Mouse (Mus musculus) liver, postnatal 0 days (tissue): ENCODE data around the gene Scamp4. TPM values are rescaled to one million over a fixed set of nuclear protein-coding genes. Genes with fewer than 3 reads are reported as not detected.

ENCODE experiments used
- ATAC-seq: fragments of 200-750 bp; cut with Nextera tagmentation; 2 replicates; pipeline ENCODE4 v1.8.0; 2017; ENCODE audit warnings: mild to moderate bottlenecking, moderate library complexity
- DNase-seq: peaks from one replicate; pipeline ENCODE4 v3.0.0-alpha.2; 2016
- H3K27ac ChIP-seq: fragments of 300-500 bp; sonication (generic); 2 replicates; pipeline ENCODE4 v1.5.1; 2014; ENCODE audit warnings: antibody characterized with exemption, moderate library complexity, mild to moderate bottlenecking, low read depth
- H3K27me3 ChIP-seq: fragments of 300-500 bp; sonication (generic); 2 replicates; pipeline ENCODE4 v1.6.1; 2014; ENCODE audit warnings: low read length, control low read depth, mixed read lengths; ENCODE audit not compliant: insufficient read depth
- H3K36me3 ChIP-seq: fragments of 300-500 bp; sonication (generic); replicated peaks from 2 replicates; pipeline ENCODE4 v1.6.1; 2014; ENCODE audit warnings: mild to moderate bottlenecking, control low read depth, low read length, moderate library complexity, mixed read lengths; ENCODE audit not compliant: insufficient read depth
- H3K4me1 ChIP-seq: fragments of 300-500 bp; sonication (generic); 2 replicates; pipeline ENCODE4 v1.6.1; 2014; ENCODE audit warnings: antibody characterized with exemption, mild to moderate bottlenecking, control low read depth; ENCODE audit not compliant: insufficient read depth
- H3K4me2 ChIP-seq: fragments of 300-500 bp; sonication (generic); 2 replicates; pipeline ENCODE4 v1.6.1; 2014; ENCODE audit warnings: low read depth, mild to moderate bottlenecking, low read length, moderate library complexity, mixed read lengths
- H3K4me3 ChIP-seq: fragments of 300-500 bp; sonication (generic); 2 replicates; pipeline ENCODE4 v1.5.1; 2014; ENCODE audit warnings: low read depth, low read length
- H3K9ac ChIP-seq: fragments of 300-500 bp; sonication (generic); replicated peaks from 2 replicates; pipeline ENCODE4 v1.6.1; 2014; ENCODE audit warnings: mild to moderate bottlenecking, moderate library complexity
- H3K9me3 ChIP-seq: fragments of 300-500 bp; sonication (generic); 2 replicates; pipeline ENCODE4 v1.6.1; 2016; ENCODE audit warnings: mild to moderate bottlenecking, control low read depth, low read length, mixed read lengths
- CTCF ChIP-seq: sonication (generic); IDR thresholded peaks from 2 replicates; pipeline ENCODE4 v1.5.1; 2016; ENCODE audit warnings: antibody characterized with exemption, low read depth
- EP300 ChIP-seq: IDR thresholded peaks from 2 replicates; pipeline ENCODE4 v1.6.1; 2016; ENCODE audit warnings: antibody characterized with exemption, low read depth, mild to moderate bottlenecking
- WGBS: fragments of 180-500 bp; shearing (Covaris S2); extraction: QIAGEN DNeasy Blood & Tissue Kit; methylation state at CpG from one replicate; pipeline ENCODE4 v1.1.7; 2014; ENCODE audit not compliant: insufficient replicate concordance; 5-methylcytosine and 5-hydroxymethylcytosine counted together
- polyA plus RNA-seq: library from polyadenylated mRNA; unstranded; fragments of >200 nt; fragmentation: Nextera tagmentation; extraction: Ambion mirVana; gene quantifications from 2 replicates; pipeline ENCODE4 v1.2.1, GENCODE M21; 2015

Gene Scamp4
- polyA plus RNA-seq, 1 experiment from 2014 or later, result 29.2 TPM

GRCm38 (mm10) chr10:80622661-80623456 is 20.2 kb downstream of the Scamp4 start, which contains the start of gene Csnk1g2:
Gene Csnk1g2, plus strand, starts transcription at chr10:80622838.
- DNase-seq, result peak; percentile 81
- peak within 1 kb of the TSS; percentile 76 for H3K4me3 ChIP-seq

GRCm38 (mm10) chr10:80623457-80624191 is 21.0 kb downstream of the Scamp4 start:
- ATAC-seq (no peak), DNase-seq (peak; percentile 77)
- no peaks in the 10 kb centered on the region for H3K9me3 ChIP-seq
- TF ChIP-seq CTCF (no peak; the same call in 1 of the 2 replicates), EP300 (no peak)
- peak overlapping the region; percentile 87 for H3K9ac ChIP-seq
- peaks cover 47% of the 10 kb centered on the region for H3K4me1 ChIP-seq
- H3K4me2 ChIP-seq, result peak overlapping the region; percentile 69
- 9% methylated on average over 15 of the region's 15 CpGs for whole genome bisulfite sequencing
- H3K27ac ChIP-seq, result peak overlapping the region; percentile 94
- peak overlapping the region; percentile 76 for H3K4me3 ChIP-seq
- no peaks in the 10 kb centered on the region for H3K27me3 ChIP-seq
- no peaks in the 10 kb centered on the region for H3K36me3 ChIP-seq

More at GRCm38 (mm10) chr10:80622661-80623456, 20.2 kb downstream of the Scamp4 start, which contains the start of gene Csnk1g2:
- Histone ChIP-seq H3K36me3 (no peaks in the 10 kb centered on the region), H3K27ac (peak within 1 kb of the TSS; percentile 94), H3K4me1 (peaks cover 45% of the 10 kb centered on the region), H3K9ac (peak within 1 kb of the TSS; percentile 87), H3K27me3 (no peaks in the 10 kb centered on the region), H3K4me2 (peak within 1 kb of the TSS; percentile 74), H3K9me3 (no peaks in the 10 kb centered on the region)
- 6% methylated on average over 59 of the region's 85 CpGs for WGBS
- ATAC-seq, result peak; percentile 27
- TF ChIP-seq EP300 (no peak), CTCF (peak; percentile 40; the same call in 1 of the 2 replicates)

GRCm38 (mm10) chr10:80625764-80626163 is 23.1 kb downstream of the Scamp4 start:
- Histone ChIP-seq H3K9me3 (no peaks in the 10 kb centered on the region), H3K4me2 (no peak overlapping the region), H3K9ac (0 out of 2 replicates have a peak overlapping the region, but pooled peaks have one; percentile 1), H3K27ac (peak overlapping the region; percentile 58), H3K36me3 (no peaks in the 10 kb centered on the region), H3K4me1 (peaks cover 52% of the 10 kb centered on the region), H3K4me3 (no peak overlapping the region), H3K27me3 (no peaks in the 10 kb centered on the region)
- no peak for TF ChIP-seq CTCF
- TF ChIP-seq EP300, result no peak
- 87% methylated on average over 4 of the region's 4 CpGs for WGBS
- DNase-seq, result no peak
- no peak for ATAC-seq

- H3K36me3 ChIP-seq, result no peaks in the 10 kb centered on the region
- TF ChIP-seq EP300 (no peak), CTCF (no peak)
- H3K4me2 ChIP-seq, result no peak overlapping the region
- H3K4me3 ChIP-seq, result no peak overlapping the region
- DNase-seq (peak; percentile 57), ATAC-seq (peak; percentile 8; the same call in 1 of the 2 replicates)
- H3K27ac ChIP-seq, result no peak overlapping the region; the same call in 1 of the 2 replicates
- 45% methylated on average over 2 of the region's 2 CpGs for WGBS
- no peaks in the 10 kb centered on the region for H3K9me3 ChIP-seq
- H3K9ac ChIP-seq, result 0 out of 2 replicates have a peak overlapping the region, but pooled peaks have one; percentile 12
- H3K4me1 ChIP-seq, result peaks cover 46% of the 10 kb centered on the region
- no peaks in the 10 kb centered on the region for H3K27me3 ChIP-seq
Measured at GRCm38 (mm10) chr10:80627685-80628084, 25.0 kb downstream of the Scamp4 start.

GRCm38 (mm10) chr10:80628925-80629324 is 26.3 kb downstream of the Scamp4 start:
- TF ChIP-seq CTCF (no peak), EP300 (no peak)
- Histone ChIP-seq H3K27ac (no peak overlapping the region), H3K9ac (no peak overlapping the region), H3K27me3 (no peaks in the 10 kb centered on the region), H3K4me3 (no peak overlapping the region), H3K36me3 (no peaks in the 10 kb centered on the region), H3K9me3 (no peaks in the 10 kb centered on the region), H3K4me2 (no peak overlapping the region), H3K4me1 (peaks cover 43% of the 10 kb centered on the region)
- DNase-seq (no peak), ATAC-seq (no peak)
- WGBS, result 76% methylated on average over 9 of the region's 9 CpGs

GRCm38 (mm10) chr10:80635345-80635744 is 32.7 kb downstream of the Scamp4 start:
- Histone ChIP-seq H3K27me3 (no peaks in the 10 kb centered on the region), H3K9me3 (no peaks in the 10 kb centered on the region), H3K36me3 (peaks cover 62% of the 10 kb centered on the region), H3K4me1 (no peaks in the 10 kb centered on the region), H3K9ac (no peak overlapping the region), H3K4me2 (no peak overlapping the region), H3K4me3 (no peak overlapping the region), H3K27ac (0 out of 2 replicates have a peak overlapping the region, but pooled peaks have one; percentile 6)
- no peak for DNase-seq
- peak; percentile 26; the same call in 1 of the 2 replicates for ATAC-seq
- 60% methylated on average over 6 of the region's 6 CpGs for WGBS
- TF ChIP-seq CTCF (no peak), EP300 (no peak)
